Mouse (Mus musculus): ENCODE results near the gene Pi4kb. TPM values are rescaled to one million over a fixed set of nuclear protein-coding genes. Genes with fewer than 3 reads are reported as not detected.

Gene Pi4kb
- polyA plus RNA-seq, 1 experiment from 2014 or later: 8.7 TPM

Small RNA genes lying within 50 kb of the gene (microRNA-seq; reads per million reads assigned to microRNA genes)
- 0.76 reads per million for gene Mir7013

Other genes with a start within 250 kb of the Pi4kb start
- gene Cgn, start 188.2 kb upstream of the Pi4kb start, polyA plus RNA-seq (2015; fragmentation: Nextera tagmentation; extraction: Ambion mirVana): 11.2 and 14.1 TPM in 2 replicates
- 2.9 and 3.3 TPM in 2 replicates for gene Pogz, start 137.2 kb upstream of the Pi4kb start, polyA plus RNA-seq (2015; fragmentation: Nextera tagmentation; extraction: Ambion mirVana)
- gene Psmb4, start 87.8 kb upstream of the Pi4kb start, polyA plus RNA-seq (2015; fragmentation: Nextera tagmentation; extraction: Ambion mirVana): 166 and 172 TPM in 2 replicates
- 98.5 and 126 TPM in 2 replicates for gene Selenbp1, start 41.7 kb upstream of the Pi4kb start, polyA plus RNA-seq (2015; fragmentation: Nextera tagmentation; extraction: Ambion mirVana)
- gene Rfx5, start 20.7 kb upstream of the Pi4kb start, polyA plus RNA-seq (2015; fragmentation: Nextera tagmentation; extraction: Ambion mirVana): 1.3 and 1.5 TPM in 2 replicates
- 7.2 and 7.4 TPM in 2 replicates for gene Zfp687, start 40.7 kb downstream of the Pi4kb start, polyA plus RNA-seq (2015; fragmentation: Nextera tagmentation; extraction: Ambion mirVana)
- 151 and 159 TPM in 2 replicates for gene Psmd4, start 67.9 kb downstream of the Pi4kb start, polyA plus RNA-seq (2015; fragmentation: Nextera tagmentation; extraction: Ambion mirVana)
- 8.5 and 8.7 TPM in 2 replicates for gene Pip5k1a, start 132.2 kb downstream of the Pi4kb start, polyA plus RNA-seq (2015; fragmentation: Nextera tagmentation; extraction: Ambion mirVana)
- gene Vps72, start 136.3 kb downstream of the Pi4kb start, polyA plus RNA-seq (2015; fragmentation: Nextera tagmentation; extraction: Ambion mirVana): 31.4 and 36.6 TPM in 2 replicates
- 0.53 and 0.88 TPM in 2 replicates for gene Tmod4, start 149.7 kb downstream of the Pi4kb start, polyA plus RNA-seq (2015; fragmentation: Nextera tagmentation; extraction: Ambion mirVana)
- gene Scnm1, start 159.3 kb downstream of the Pi4kb start, polyA plus RNA-seq (2015; fragmentation: Nextera tagmentation; extraction: Ambion mirVana): 25.6 and 26.1 TPM in 2 replicates
- gene Lysmd1, start 159.4 kb downstream of the Pi4kb start, polyA plus RNA-seq (2015; fragmentation: Nextera tagmentation; extraction: Ambion mirVana): 7.1 and 8.3 TPM in 2 replicates
- gene Tnfaip8l2, start 167.6 kb downstream of the Pi4kb start, polyA plus RNA-seq (2015; fragmentation: Nextera tagmentation; extraction: Ambion mirVana): 9.3 and 9.8 TPM in 2 replicates
- gene Sema6c, start 185.7 kb downstream of the Pi4kb start, polyA plus RNA-seq (2015; fragmentation: Nextera tagmentation; extraction: Ambion mirVana): 0.37 and 0.68 TPM in 2 replicates
- 6.2 and 7.1 TPM in 2 replicates for gene Gabpb2, start 243.2 kb downstream of the Pi4kb start, polyA plus RNA-seq (2015; fragmentation: Nextera tagmentation; extraction: Ambion mirVana)

Measured in liver, embryonic 15.5 days (tissue).